Mouse (Mus musculus): Measurements from ENCODE around the gene Qprt. TPM values are rescaled to one million over a fixed set of nuclear protein-coding genes. Genes with fewer than 3 reads are reported as not detected.

Gene Qprt
- polyA plus RNA-seq, 1 experiment from 2014 or later, result 0.43 TPM

- Histone ChIP-seq H3K36me3 (ENCODE audit: control insufficient read depth, insufficient read depth, low read length) (no peaks in the 10 kb centered on the region), H3K4me1 (replicated peaks; ENCODE audit: control insufficient read depth, insufficient read depth, low read length) (0 out of 2 replicates have a peak, but pooled peaks cover 6% of the 10 kb centered on the region), H3K4me2 (ENCODE audit: low read depth, low read length) (no peak overlapping the region), H3K4me3 (ENCODE audit: low read length) (no peak overlapping the region), H3K9ac (ENCODE audit: low read length) (no peak overlapping the region), H3K9me3 (ENCODE audit: control insufficient read depth, low read length) (no peaks in the 10 kb centered on the region), H3K27ac (ENCODE audit: low read length) (no peak overlapping the region), H3K27me3 (ENCODE audit: control insufficient read depth, insufficient read depth, low read depth, low read length) (no peaks in the 10 kb centered on the region)
- WGBS, result 62% methylated on average over 2 of the region's 2 CpGs
- ATAC-seq (ENCODE audit: low read depth), result no peak
Observed at GRCm38 (mm10) chr7:127146267-127146603, 24.2 kb upstream of the Qprt start.

- H3K9ac ChIP-seq (ENCODE audit: low read length), result no peak overlapping the region
- 0 out of 2 replicates have a peak, but pooled peaks cover 6% of the 10 kb centered on the region for H3K4me1 ChIP-seq (replicated peaks; ENCODE audit: control insufficient read depth, insufficient read depth, low read length)
- 48% methylated on average over 9 of the region's 9 CpGs for WGBS
- no peaks in the 10 kb centered on the region for H3K9me3 ChIP-seq (ENCODE audit: control insufficient read depth, low read length)
- H3K36me3 ChIP-seq (ENCODE audit: control insufficient read depth, insufficient read depth, low read length), result no peaks in the 10 kb centered on the region
- no peak overlapping the region for H3K27ac ChIP-seq (ENCODE audit: low read length)
- no peak overlapping the region for H3K4me3 ChIP-seq (ENCODE audit: low read length)
- no peak overlapping the region for H3K4me2 ChIP-seq (ENCODE audit: low read depth, low read length)
- ATAC-seq (ENCODE audit: low read depth), result no peak
- no peaks in the 10 kb centered on the region for H3K27me3 ChIP-seq (ENCODE audit: control insufficient read depth, insufficient read depth, low read depth, low read length)
Observed at GRCm38 (mm10) chr7:127145387-127146266, 23.6 kb upstream of the Qprt start.

- Histone ChIP-seq H3K36me3 (ENCODE audit: control insufficient read depth, insufficient read depth, low read length) (no peaks in the 10 kb centered on the region), H3K4me3 (ENCODE audit: low read length) (no peak overlapping the region), H3K27me3 (ENCODE audit: control insufficient read depth, insufficient read depth, low read depth, low read length) (no peaks in the 10 kb centered on the region), H3K4me2 (ENCODE audit: low read depth, low read length) (no peak overlapping the region), H3K9me3 (ENCODE audit: control insufficient read depth, low read length) (no peaks in the 10 kb centered on the region), H3K4me1 (replicated peaks; ENCODE audit: control insufficient read depth, insufficient read depth, low read length) (0 out of 2 replicates have a peak, but pooled peaks cover 6% of the 10 kb centered on the region), H3K9ac (ENCODE audit: low read length) (no peak overlapping the region), H3K27ac (ENCODE audit: low read length) (no peak overlapping the region)
- no peak for ATAC-seq (ENCODE audit: low read depth)
- WGBS, result 71% methylated on average over 7 of the region's 7 CpGs
Observed at GRCm38 (mm10) chr7:127144412-127144811, 22.4 kb upstream of the Qprt start.

GRCm38 (mm10) chr7:127142666-127143065 is 20.6 kb upstream of the Qprt start:
- 80% methylated on average over 4 of the region's 4 CpGs for WGBS
- Histone ChIP-seq H3K27me3 (ENCODE audit: control insufficient read depth, insufficient read depth, low read depth, low read length) (no peaks in the 10 kb centered on the region), H3K4me1 (replicated peaks; ENCODE audit: control insufficient read depth, insufficient read depth, low read length) (0 out of 2 replicates have a peak, but pooled peaks cover 3% of the 10 kb centered on the region), H3K4me3 (ENCODE audit: low read length) (no peak overlapping the region), H3K4me2 (ENCODE audit: low read depth, low read length) (no peak overlapping the region), H3K9ac (ENCODE audit: low read length) (no peak overlapping the region), H3K9me3 (ENCODE audit: control insufficient read depth, low read length) (no peaks in the 10 kb centered on the region), H3K27ac (ENCODE audit: low read length) (no peak overlapping the region), H3K36me3 (ENCODE audit: control insufficient read depth, insufficient read depth, low read length) (no peaks in the 10 kb centered on the region)
- ATAC-seq (ENCODE audit: low read depth), result no peak

GRCm38 (mm10) chr7:127142214-127142613 is 20.2 kb upstream of the Qprt start:
- Histone ChIP-seq H3K36me3 (ENCODE audit: control insufficient read depth, insufficient read depth, low read length) (no peaks in the 10 kb centered on the region), H3K4me3 (ENCODE audit: low read length) (no peak overlapping the region), H3K27me3 (ENCODE audit: control insufficient read depth, insufficient read depth, low read depth, low read length) (no peaks in the 10 kb centered on the region), H3K9me3 (ENCODE audit: control insufficient read depth, low read length) (no peaks in the 10 kb centered on the region), H3K4me1 (replicated peaks; ENCODE audit: control insufficient read depth, insufficient read depth, low read length) (0 out of 2 replicates have a peak, but pooled peaks cover 2% of the 10 kb centered on the region), H3K4me2 (ENCODE audit: low read depth, low read length) (no peak overlapping the region), H3K9ac (ENCODE audit: low read length) (no peak overlapping the region), H3K27ac (ENCODE audit: low read length) (no peak overlapping the region)
- peak; percentile 43; the same call in 1 of the 2 replicates for ATAC-seq (ENCODE audit: low read depth)
- WGBS, result 37% methylated on average over 2 of the region's 2 CpGs

GRCm38 (mm10) chr7:127140623-127141404 is 18.8 kb upstream of the Qprt start:
- Histone ChIP-seq H3K36me3 (ENCODE audit: control insufficient read depth, insufficient read depth, low read length) (no peaks in the 10 kb centered on the region), H3K9ac (ENCODE audit: low read length) (no peak overlapping the region), H3K27ac (ENCODE audit: low read length) (no peak overlapping the region), H3K9me3 (ENCODE audit: control insufficient read depth, low read length) (no peaks in the 10 kb centered on the region), H3K4me3 (ENCODE audit: low read length) (no peak overlapping the region), H3K4me1 (replicated peaks; ENCODE audit: control insufficient read depth, insufficient read depth, low read length) (0 out of 2 replicates have a peak, but pooled peaks cover 2% of the 10 kb centered on the region), H3K4me2 (ENCODE audit: low read depth, low read length) (no peak overlapping the region), H3K27me3 (ENCODE audit: control insufficient read depth, insufficient read depth, low read depth, low read length) (no peaks in the 10 kb centered on the region)
- WGBS, result 48% methylated on average over 7 of the region's 7 CpGs
- no peak for ATAC-seq (ENCODE audit: low read depth)

GRCm38 (mm10) chr7:127139562-127139961 is 17.5 kb upstream of the Qprt start:
- H3K9me3 ChIP-seq (ENCODE audit: control insufficient read depth, low read length), result no peaks in the 10 kb centered on the region
- no peak overlapping the region for H3K27ac ChIP-seq (ENCODE audit: low read length)
- no peaks in the 10 kb centered on the region for H3K27me3 ChIP-seq (ENCODE audit: control insufficient read depth, insufficient read depth, low read depth, low read length)
- no peak for ATAC-seq (ENCODE audit: low read depth)
- H3K4me2 ChIP-seq (ENCODE audit: low read depth, low read length), result no peak overlapping the region
- H3K4me1 ChIP-seq (replicated peaks; ENCODE audit: control insufficient read depth, insufficient read depth, low read length), result 0 out of 2 replicates have a peak, but pooled peaks cover 2% of the 10 kb centered on the region
- no peak overlapping the region for H3K9ac ChIP-seq (ENCODE audit: low read length)
- WGBS, result 49% methylated on average over 5 of the region's 5 CpGs
- no peaks in the 10 kb centered on the region for H3K36me3 ChIP-seq (ENCODE audit: control insufficient read depth, insufficient read depth, low read length)
- no peak overlapping the region for H3K4me3 ChIP-seq (ENCODE audit: low read length)

GRCm38 (mm10) chr7:127139100-127139499 is 17.1 kb upstream of the Qprt start:
- no peak for ATAC-seq (ENCODE audit: low read depth)

More at GRCm38 (mm10) chr7:127139100-127139499, 17.1 kb upstream of the Qprt start:
- H3K9me3 ChIP-seq (ENCODE audit: control insufficient read depth, low read length), result no peaks in the 10 kb centered on the region
- WGBS, result 84% methylated on average over 7 of the region's 7 CpGs
- 0 out of 2 replicates have a peak, but pooled peaks cover 2% of the 10 kb centered on the region for H3K4me1 ChIP-seq (replicated peaks; ENCODE audit: control insufficient read depth, insufficient read depth, low read length)
- H3K36me3 ChIP-seq (ENCODE audit: control insufficient read depth, insufficient read depth, low read length), result no peaks in the 10 kb centered on the region
- no peak overlapping the region for H3K4me3 ChIP-seq (ENCODE audit: low read length)
- H3K27ac ChIP-seq (ENCODE audit: low read length), result no peak overlapping the region
- no peak overlapping the region for H3K9ac ChIP-seq (ENCODE audit: low read length)
- H3K4me2 ChIP-seq (ENCODE audit: low read depth, low read length), result no peak overlapping the region
- no peaks in the 10 kb centered on the region for H3K27me3 ChIP-seq (ENCODE audit: control insufficient read depth, insufficient read depth, low read depth, low read length)
